Comparison of ENCODE assay signal across 16 mouse cellular contexts in the genomic region with DNA sequence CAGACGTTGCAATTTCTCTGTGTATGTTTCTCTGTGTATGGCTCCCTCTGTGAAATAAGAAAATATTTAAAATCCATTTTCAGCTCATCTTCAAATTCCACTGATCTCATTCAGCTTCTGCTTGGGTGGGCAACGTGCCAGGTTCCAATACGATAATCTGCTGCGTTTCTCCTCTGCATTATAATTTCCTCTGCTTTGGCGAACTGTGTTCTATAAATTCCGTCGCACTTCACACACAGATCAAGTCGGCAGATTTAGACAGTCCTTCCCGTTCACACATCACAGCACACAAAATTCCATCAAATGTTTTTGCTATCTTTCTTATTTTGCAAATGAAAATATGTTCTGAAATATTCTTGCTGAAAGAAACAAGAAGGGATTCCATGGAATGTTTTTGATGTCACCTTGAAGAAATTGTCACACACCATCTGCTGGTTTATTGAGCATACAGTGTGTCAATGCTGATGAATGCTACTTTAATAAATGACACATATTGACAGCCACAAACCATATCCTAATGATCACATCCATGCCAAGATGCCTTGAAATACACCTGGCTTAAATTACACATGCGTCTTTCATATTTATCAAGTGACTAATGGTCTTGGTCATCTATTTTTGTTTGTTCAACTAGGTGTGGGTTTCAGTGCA.
DNase-seq lines count a peak whose midpoint lies in the region; ATAC-seq lines count a peak whose summit lies in the region.
"Had no signal": no experiment of that assay in that cellular context is flagged by ENCODE, and none has a peak within 500 bp of the region (broad histone marks: within the 10 kb centered on the region; RNA-seq: fewer than 3 reads in every experiment).

No protein-coding gene starts in this region.

- intact Hi-C loops in left cerebral cortex, postnatal 25 days (cut with DNase I) = loop anchor here (2.0 to 5.0 kb wide), 3 partner anchors 36 to 126 kb away; a partner anchor contains a TSS
- intact Hi-C loops in gastrocnemius, postnatal 36 days (cut with DNase I) = no loop called here

- H3K9me3 ChIP-seq in intestine, embryonic 15.5 days = no peaks in the 10 kb centered on the region
- H3K9me3 ChIP-seq: heart, embryonic 13.5 days; hindbrain, embryonic 15.5 days; lung, embryonic 15.5 days; midbrain, embryonic 15.5 days had no signal

- no peaks in the 10 kb centered on the region for H3K27me3 ChIP-seq in intestine, embryonic 15.5 days (replicated peaks)
- H3K27me3 ChIP-seq: CH12.LX; heart, embryonic 13.5 days; hindbrain, embryonic 15.5 days; lung, embryonic 15.5 days; midbrain, embryonic 15.5 days had no signal

- no peak overlapping the region for H3K9ac ChIP-seq in intestine, embryonic 15.5 days
- H3K9ac ChIP-seq: heart, embryonic 13.5 days; hindbrain, embryonic 15.5 days; lung, embryonic 15.5 days; midbrain, embryonic 15.5 days had no signal

- 58% methylated on average over 10 of the region's 10 CpGs for WGBS in intestine, embryonic 15.5 days

- no peak overlapping the region for H3K4me3 ChIP-seq in intestine, embryonic 15.5 days (replicated peaks)
- H3K4me3 ChIP-seq: heart, embryonic 13.5 days; hindbrain, embryonic 15.5 days; lung, embryonic 15.5 days; midbrain, embryonic 15.5 days had no signal

- H3K27ac ChIP-seq in intestine, embryonic 15.5 days = no peak overlapping the region
- H3K27ac ChIP-seq: heart, embryonic 13.5 days; hindbrain, embryonic 15.5 days; kidney, postnatal 0 days; lung, embryonic 15.5 days; midbrain, embryonic 15.5 days had no signal

- no peaks in the 10 kb centered on the region for H3K4me1 ChIP-seq in intestine, embryonic 15.5 days (replicated peaks)
- H3K4me1 ChIP-seq: heart, embryonic 13.5 days; hindbrain, embryonic 15.5 days; lung, embryonic 15.5 days; midbrain, embryonic 15.5 days had no signal

- ATAC-seq in intestine, embryonic 15.5 days = no peak
- ATAC-seq: midbrain, embryonic 15.5 days had no signal

- DNase-seq in brain, adult 2 months (ENCODE audit: low read depth, low spot score) = peak; percentile 76
- DNase-seq in brain, embryonic 18.5 days (ENCODE audit: low read depth, low spot score) = peak; percentile 45
- peak; percentile 22 to 59 for DNase-seq in layer of hippocampus, adult 8-10 months (ENCODE audit: low spot score in 2 of 2)
- peak; percentile 62 to 71 for DNase-seq in left cerebral cortex, postnatal 25 days (ENCODE audit: low spot score in 2 of 2)
- DNase-seq in heart, adult 9 months (ENCODE audit: low spot score in 2 of 2) = no peak
- no peak for DNase-seq in gastrocnemius, postnatal 36 days
- no peak for DNase-seq in adrenal gland, postnatal 10 days
- DNase-seq: adrenal gland, adult 8-10 months; cerebellum, adult 9-10 months had no signal

- H3K4me2 ChIP-seq in intestine, embryonic 15.5 days (replicated peaks) = no peak overlapping the region
- H3K4me2 ChIP-seq: heart, embryonic 13.5 days; hindbrain, embryonic 15.5 days; lung, embryonic 15.5 days; midbrain, embryonic 15.5 days had no signal

- no peaks in the 10 kb centered on the region for H3K36me3 ChIP-seq in intestine, embryonic 15.5 days
- H3K36me3 ChIP-seq: heart, embryonic 13.5 days; hindbrain, embryonic 15.5 days; lung, embryonic 15.5 days; midbrain, embryonic 15.5 days had no signal

Comparison
In these comparisons a context has a peak if more than half of its experiments do, and no peak if none do; other contexts are left out.
1. DNase-seq: peak in brain, adult 2 months (single experiment), brain, embryonic 18.5 days (single experiment), layer of hippocampus, adult 8-10 months (2 of 2) and left cerebral cortex, postnatal 25 days (2 of 2); none in heart, adult 9 months (0 of 2), gastrocnemius, postnatal 36 days (0 of 2) and adrenal gland, postnatal 10 days (single experiment).